Mouse (Mus musculus) testis, adult 2 months (tissue): ENCODE measurements around the gene Cd2.

Source experiments
- CTCF ChIP-seq: fragments of 200-500 bp; IDR thresholded peaks from 2 replicates; pipeline ENCODE4 v1.5.1; 2012; ENCODE audit warnings: low read depth, mild to moderate bottlenecking, inconsistent platforms, low read length, moderate library complexity; ENCODE audit not compliant: control insufficient read depth, insufficient read depth, insufficient replicate concordance
- POLR2A ChIP-seq: fragments of 200-500 bp; IDR thresholded peaks from 2 replicates; pipeline ENCODE4 v1.6.1; 2012; ENCODE audit warnings: low read depth, mild to moderate bottlenecking, inconsistent platforms, low read length, moderate library complexity; ENCODE audit not compliant: control insufficient read depth

- no peak for TF ChIP-seq CTCF
- TF ChIP-seq POLR2A: no peak
These were observed 1.7 kb upstream of the Cd2 start for GRCm38 (mm10) chr3:101289406-101289805.
